Mouse (Mus musculus) lung, embryonic 14.5 days (tissue): Measurements from ENCODE around the gene Gm20865. TPM values are rescaled to one million over a fixed set of nuclear protein-coding genes. Genes with fewer than 3 reads are reported as not detected.
"Not testable (repeated sequence)": the region's sequence is repeated elsewhere in the genome, so short reads cannot be mapped to it uniquely, and the experiment has no call there.

Experiments used
- ATAC-seq: fragments of 200-750 bp; cut with Nextera tagmentation; 2 replicates; pipeline ENCODE4 v1.8.0; 2017; ENCODE audit warnings: mild to moderate bottlenecking, moderate TSS enrichment, moderate library complexity; ENCODE audit not compliant: insufficient read depth
- DNase-seq: peaks from one replicate; pipeline ENCODE4 v3.0.0-alpha.2; 2015
- H3K27ac ChIP-seq: fragments of 300-500 bp; sonication (generic); 2 replicates; pipeline ENCODE4 v1.5.1; 2014; ENCODE audit warnings: low read depth, mild to moderate bottlenecking, moderate library complexity
- H3K27me3 ChIP-seq: fragments of 300-500 bp; sonication (generic); 2 replicates; pipeline ENCODE4 v1.6.1; 2014; ENCODE audit warnings: low read length, control low read depth; ENCODE audit not compliant: insufficient read depth
- H3K36me3 ChIP-seq: fragments of 300-500 bp; sonication (generic); 2 replicates; pipeline ENCODE4 v1.6.1; 2014; ENCODE audit warnings: control low read depth; ENCODE audit not compliant: insufficient read depth
- H3K4me1 ChIP-seq: fragments of 300-500 bp; sonication (generic); 2 replicates; pipeline ENCODE4 v1.6.1; 2014; ENCODE audit warnings: antibody characterized with exemption, control low read depth; ENCODE audit not compliant: insufficient read depth
- H3K4me2 ChIP-seq: fragments of 300-500 bp; sonication (generic); 2 replicates; pipeline ENCODE4 v1.6.1; 2014; ENCODE audit warnings: mild to moderate bottlenecking
- H3K4me3 ChIP-seq: fragments of 300-500 bp; sonication (generic); 2 replicates; pipeline ENCODE4 v1.5.1; 2014; ENCODE audit warnings: low read depth, low read length
- H3K9ac ChIP-seq: fragments of 300-500 bp; sonication (generic); 2 replicates; pipeline ENCODE4 v1.6.1; 2014
- H3K9me3 ChIP-seq: fragments of 300-500 bp; sonication (generic); 2 replicates; pipeline ENCODE4 v1.6.1; 2016; ENCODE audit warnings: low read depth, low read length, control low read depth
- WGBS: fragments of 180-500 bp; shearing (Covaris S2); extraction: QIAGEN DNeasy Blood & Tissue Kit; methylation state at CpG from one replicate; pipeline ENCODE4 v1.1.7; 2014; 5-methylcytosine and 5-hydroxymethylcytosine counted together
- polyA plus RNA-seq: library from polyadenylated mRNA; unstranded; fragments of >200 nt; fragmentation: Nextera tagmentation; extraction: Ambion mirVana; gene quantifications from 2 replicates; pipeline ENCODE4 v1.2.1, GENCODE M21; 2014

Gene Gm20865
- not detected in 2 replicates for polyA plus RNA-seq

GRCm38 (mm10) chrY:21241275-21241674 lies at the start of gene Gm20865:
TSS of gene Gm20865 (plus strand) at chrY:21241575.
- WGBS = no CpG with 5 or more reads among the region's 3 CpGs
- not testable (repeated sequence) for H3K4me2 ChIP-seq, H3K9me3 ChIP-seq, ATAC-seq, H3K27ac ChIP-seq, H3K27me3 ChIP-seq, H3K4me3 ChIP-seq, H3K36me3 ChIP-seq, H3K9ac ChIP-seq, H3K4me1 ChIP-seq, DNase-seq

Other genes starting within 250 kb of the Gm20865 start
- not detected in 2 replicates for gene Gm29866, start 247.9 kb upstream of the Gm20865 start, polyA plus RNA-seq
- gene Gm20909, start 77.0 kb upstream of the Gm20865 start, polyA plus RNA-seq = not detected in 2 replicates